Mouse (Mus musculus): ENCODE measurements around the gene Sptan1.
A peak's percentile ranks its signal among the peaks of the same experiment; 100 is the strongest.
"Not testable (repeated sequence)": the region's sequence is repeated elsewhere in the genome, so short reads cannot be mapped to it uniquely, and the experiment has no call there.

Gene Sptan1

DNA sequence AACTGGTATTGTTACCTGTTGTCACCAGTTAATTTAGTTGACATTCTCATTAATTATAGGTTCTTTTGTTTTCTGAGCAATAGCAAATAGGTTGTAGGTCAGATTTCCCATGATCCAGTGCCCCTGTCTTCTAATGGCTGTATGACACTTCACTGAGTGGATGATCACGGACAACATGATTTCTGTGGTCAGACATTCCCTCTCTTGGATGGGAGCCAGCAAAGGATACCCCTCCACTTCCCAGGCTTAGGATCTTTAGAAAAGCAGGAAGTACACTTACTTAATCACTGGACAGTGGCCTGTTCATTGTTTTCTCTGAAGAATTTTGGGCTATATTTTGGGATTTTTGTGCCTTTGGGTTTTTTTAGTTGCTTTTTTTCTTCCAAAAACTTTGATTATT, 43.7 kb downstream of the Sptan1 start:
- DNase-seq (ENCODE audit: low read depth) = no peak

DNA sequence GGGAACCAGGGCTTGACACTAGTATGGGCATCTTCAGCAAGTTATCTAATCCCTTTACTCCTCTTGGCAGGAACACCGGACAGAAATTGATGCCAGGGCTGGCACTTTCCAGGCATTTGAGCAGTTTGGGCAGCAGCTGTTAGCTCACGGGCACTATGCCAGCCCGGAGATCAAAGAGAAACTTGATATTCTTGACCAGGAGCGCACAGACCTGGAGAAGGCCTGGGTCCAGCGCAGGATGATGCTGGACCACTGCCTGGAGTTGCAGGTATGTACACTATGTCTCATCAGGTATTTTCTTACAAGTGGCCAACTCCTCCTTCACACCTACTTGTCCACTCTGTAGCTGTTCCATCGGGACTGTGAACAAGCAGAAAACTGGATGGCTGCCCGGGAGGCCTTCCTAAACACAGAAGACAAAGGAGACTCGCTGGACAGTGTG, 45.5 kb downstream of the Sptan1 start:
- no peak for DNase-seq (ENCODE audit: low read depth)

DNA sequence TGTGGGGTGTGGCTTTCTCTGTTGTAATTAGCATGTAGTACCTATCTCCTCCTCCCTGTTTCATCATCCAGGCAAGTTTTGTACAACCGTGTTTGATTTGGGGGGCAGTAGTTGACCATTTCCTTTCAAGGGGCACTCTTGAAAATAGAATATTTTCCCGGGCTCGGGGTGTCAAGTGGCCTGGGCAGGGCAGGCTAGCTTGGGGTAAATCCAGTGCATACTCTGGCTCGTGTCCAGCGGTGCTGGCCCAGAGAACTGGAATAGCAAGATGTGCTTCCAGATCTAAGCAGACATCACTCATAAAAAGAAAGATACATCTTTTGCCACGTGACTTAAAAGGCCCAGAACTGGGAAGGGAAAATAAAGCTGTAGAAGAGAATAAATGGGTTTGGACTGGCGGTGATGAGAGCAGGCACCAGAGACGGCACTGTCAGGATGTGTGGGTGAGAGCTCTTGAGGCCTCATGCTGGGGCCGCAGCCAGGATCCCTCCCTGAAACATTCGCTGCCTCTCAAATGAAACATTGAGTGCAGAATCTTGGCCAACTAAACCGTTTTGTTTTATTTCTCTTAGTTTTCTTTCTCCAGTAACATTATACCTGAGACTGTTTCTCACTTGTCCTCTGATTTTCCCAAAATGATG, 49.1 kb downstream of the Sptan1 start:
- peak; percentile 15 for DNase-seq (ENCODE audit: low read depth)

DNA sequence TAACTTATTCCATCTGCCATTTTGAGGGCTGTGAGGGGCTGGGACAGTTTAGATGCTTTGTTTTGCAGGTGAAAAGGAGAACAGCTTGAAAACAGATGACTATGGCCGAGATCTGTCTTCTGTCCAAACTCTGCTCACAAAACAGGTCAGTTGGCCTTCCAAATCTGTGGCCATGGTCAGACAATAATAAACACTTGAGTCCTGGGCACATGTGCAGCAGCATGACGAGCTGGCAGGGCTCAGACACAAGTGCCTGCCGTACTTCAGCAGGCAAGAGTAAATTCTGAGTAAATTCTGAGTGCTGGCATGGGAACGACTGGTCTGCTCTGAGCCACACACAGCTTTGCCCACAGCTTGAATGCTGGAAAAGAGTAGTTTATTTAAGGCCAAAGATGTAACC, 60.1 kb downstream of the Sptan1 start:
- no peak for DNase-seq (ENCODE audit: low read depth)

DNA sequence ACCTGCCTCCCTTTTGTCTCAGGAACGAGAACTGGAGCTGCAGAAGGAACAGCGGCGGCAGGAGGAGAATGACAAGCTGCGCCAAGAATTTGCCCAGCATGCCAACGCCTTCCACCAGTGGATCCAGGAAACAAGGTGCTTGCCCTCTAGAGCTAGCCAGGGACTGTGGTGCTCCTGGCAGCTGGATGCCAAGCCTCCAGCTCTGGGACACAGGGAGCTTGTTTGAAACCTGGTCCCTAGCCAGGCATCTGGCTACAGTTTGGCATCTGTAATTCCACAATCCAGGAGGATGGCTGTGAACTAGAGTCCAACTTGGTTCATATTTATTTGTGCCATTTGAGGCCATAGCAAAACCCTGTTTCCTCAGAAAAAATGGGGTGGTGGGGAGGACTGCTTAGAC, 61.6 kb downstream of the Sptan1 start:
- DNase-seq (ENCODE audit: low read depth) = peak; percentile 60

DNA sequence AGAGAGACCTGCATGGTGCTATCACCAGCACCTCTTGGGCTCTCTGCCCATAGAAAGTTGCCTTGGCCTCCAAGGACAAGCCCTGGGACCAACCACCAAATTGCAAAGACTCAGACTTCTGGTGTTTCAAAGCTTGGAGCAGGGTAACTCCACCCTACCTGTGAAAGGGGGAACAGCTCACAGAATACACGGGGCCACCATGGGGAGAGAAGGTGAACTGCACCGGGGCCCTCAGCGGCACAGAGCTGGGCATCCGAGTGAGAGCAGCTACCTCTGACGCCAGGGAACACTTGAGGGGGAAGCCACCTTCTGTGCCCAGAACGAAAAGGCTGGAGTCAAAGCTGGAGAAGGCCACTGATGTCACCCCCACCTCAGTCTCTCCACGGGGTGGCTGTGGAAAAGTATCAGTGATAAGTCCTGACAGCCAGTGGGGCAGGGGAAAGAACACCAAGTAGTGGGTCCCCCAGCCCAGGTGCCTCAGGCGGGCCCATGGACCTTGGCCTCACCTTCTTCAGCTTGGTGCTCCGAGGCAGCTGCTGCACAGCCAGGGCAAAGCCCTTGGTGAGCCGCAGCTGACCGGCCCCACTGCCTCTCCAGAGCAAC, 67.0 kb downstream of the Sptan1 start:
- DNase-seq (ENCODE audit: low read depth) = no peak

DNA sequence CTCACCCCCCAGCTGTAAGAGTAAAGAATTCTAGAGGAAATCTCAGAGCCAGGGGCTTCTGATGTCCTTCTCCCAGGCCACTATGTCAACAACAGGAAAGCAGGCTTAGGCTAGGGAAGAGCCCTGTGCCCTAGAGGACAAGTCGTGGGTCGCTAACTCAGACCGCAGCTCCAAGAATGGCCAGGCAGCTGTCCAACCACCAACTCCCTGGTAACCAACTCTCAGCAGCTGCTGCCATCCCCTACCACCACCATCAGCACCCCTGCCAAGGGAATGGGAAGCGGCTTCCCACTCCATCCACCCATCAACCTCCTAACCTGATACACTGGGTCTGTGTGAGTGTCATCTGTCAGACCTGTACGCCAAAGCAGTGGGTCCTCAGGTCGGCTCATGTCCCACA, 67.6 kb downstream of the Sptan1 start:
- no peak for DNase-seq (ENCODE audit: low read depth)

DNA sequence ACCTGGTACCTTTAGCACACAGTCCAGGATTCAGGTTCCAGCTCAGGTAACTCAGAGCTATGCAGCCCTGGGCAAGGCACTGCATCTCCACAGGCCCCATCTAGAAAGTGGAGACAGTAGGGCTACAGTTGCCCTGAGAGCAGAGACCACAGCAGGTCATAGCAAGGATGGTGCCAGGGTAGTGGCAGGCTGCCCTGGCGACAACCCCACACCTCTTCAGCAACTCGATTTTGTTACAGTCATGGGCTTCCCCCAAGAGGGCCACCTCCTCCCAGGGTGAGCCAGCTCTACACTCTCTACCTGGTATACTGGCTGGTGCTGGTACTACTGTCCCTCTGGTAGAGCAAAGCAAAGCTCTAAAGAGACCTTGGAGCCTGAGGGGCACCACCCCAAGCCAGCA, 72.4 kb downstream of the Sptan1 start:
- no peak for DNase-seq (ENCODE audit: low read depth)

DNA sequence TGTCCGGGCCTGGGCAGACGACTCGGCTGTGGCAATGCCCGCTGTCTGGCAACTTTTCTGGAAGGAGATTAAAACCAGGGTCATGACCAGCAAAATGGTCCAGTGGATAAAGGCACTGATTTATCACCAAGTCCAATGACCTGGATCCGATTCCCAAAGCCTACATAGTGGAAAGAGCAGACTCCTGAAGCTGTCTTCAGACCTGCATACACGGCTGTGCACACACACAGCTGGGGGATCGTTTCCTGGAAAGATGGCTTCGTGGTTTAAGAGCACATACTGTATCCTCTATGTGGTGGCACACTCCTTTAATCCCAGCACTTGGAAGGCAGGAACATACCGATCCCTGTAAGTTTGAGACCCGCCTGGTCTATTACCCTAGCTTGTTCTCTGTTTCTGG, 73.0 kb downstream of the Sptan1 start:
- DNase-seq (ENCODE audit: low read depth) = no peak

DNA sequence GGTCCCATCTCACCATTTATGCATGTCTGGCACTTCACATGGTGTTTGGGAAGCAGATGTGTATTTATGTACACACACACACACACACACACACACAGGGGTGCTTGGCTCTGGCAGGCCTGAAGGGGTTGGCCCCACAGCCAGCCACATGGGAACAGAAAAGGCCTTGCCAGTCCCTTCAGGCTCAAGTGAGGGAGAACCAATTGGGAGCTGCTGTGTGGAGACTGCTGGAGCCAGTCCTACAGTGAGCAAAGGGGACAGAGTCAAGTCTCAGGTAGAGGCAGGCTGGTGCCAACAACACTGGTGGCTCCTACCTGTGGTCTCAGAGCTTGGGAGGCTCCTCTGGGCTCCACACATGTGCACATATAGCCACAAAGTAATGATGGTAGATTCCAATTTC, 74.3 kb downstream of the Sptan1 start:
- DNase-seq (ENCODE audit: low read depth) = no peak

DNA sequence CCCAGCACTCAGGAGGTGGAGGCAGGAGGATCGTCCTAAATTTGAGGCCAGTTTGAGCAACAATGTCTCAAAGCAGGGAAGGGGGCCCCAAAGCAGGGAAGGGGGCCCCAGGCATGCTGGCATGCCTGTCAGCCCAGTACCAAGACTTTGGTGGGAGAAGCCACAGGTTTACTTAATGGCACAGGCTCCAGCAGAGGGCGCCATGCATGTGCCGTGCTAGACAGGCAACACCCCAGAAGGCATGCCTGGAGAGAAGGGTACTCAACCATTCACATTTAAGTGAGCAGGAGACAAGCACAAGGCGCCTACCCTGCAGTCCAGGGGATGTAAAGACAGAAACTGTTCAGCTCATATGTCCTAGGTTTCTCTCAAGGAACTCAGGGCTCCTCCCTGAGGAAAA, 77.1 kb downstream of the Sptan1 start:
- DNase-seq (ENCODE audit: low read depth) = no peak

DNA sequence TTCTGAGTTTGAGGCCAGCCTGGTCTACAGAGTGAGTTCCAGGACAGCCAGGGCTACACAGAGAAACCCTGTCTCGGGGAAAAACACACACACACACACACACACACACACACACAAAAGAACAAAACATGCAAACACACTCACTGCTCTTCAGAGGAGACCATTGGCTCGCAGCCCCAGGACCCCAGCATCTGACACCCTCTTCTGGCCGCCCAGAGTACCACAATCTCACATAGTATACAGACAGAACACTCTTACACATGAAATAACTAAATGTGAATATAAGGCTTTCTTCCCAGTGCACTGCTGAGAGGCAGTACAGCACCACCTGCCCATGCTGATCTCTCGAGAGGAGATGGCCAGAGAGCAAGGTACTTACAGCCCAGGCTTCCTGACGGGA, 79.2 kb downstream of the Sptan1 start:
- no peak for DNase-seq (ENCODE audit: low read depth)

DNA sequence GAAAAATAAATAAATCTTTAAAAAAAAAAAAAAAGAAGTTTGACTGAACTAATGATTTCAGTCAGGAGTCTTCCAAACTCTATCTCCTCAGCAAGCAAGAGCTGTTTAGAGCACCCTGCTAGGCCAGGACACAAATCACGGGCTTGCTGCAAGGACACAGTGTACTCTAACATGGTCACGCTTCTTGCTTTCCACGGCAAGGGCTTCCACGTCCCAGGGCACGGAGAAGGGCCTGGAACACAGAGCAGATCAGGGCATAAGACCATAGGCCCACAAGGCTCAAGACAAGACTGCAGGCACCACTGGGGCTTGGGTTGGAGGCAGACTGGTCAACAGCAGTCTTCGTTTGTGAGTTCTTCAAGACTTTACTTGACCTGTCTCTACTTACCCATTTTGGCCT, 81.8 kb downstream of the Sptan1 start:
- DNase-seq (ENCODE audit: low read depth) = no peak

DNA sequence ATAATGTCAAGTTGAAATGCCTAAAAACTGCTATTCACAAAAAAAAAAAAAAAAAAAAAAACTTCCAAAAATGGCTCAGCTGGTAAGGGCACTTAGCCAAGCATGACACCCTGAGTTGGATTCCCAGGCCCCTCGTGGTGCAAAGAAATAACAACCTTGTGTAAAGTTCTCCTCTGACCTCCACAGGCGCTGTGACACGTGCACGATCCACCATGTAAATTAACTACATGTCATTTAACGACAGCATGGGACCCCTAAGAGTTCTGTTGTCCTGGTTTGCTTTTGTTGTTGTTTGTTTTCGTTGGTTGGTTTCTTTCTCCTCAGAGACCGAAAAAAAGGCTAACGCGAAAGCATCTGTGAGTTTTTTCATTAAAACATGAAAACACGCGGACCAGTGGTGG, 82.7 kb downstream of the Sptan1 start:
- DNase-seq (ENCODE audit: low read depth) = no peak

DNA sequence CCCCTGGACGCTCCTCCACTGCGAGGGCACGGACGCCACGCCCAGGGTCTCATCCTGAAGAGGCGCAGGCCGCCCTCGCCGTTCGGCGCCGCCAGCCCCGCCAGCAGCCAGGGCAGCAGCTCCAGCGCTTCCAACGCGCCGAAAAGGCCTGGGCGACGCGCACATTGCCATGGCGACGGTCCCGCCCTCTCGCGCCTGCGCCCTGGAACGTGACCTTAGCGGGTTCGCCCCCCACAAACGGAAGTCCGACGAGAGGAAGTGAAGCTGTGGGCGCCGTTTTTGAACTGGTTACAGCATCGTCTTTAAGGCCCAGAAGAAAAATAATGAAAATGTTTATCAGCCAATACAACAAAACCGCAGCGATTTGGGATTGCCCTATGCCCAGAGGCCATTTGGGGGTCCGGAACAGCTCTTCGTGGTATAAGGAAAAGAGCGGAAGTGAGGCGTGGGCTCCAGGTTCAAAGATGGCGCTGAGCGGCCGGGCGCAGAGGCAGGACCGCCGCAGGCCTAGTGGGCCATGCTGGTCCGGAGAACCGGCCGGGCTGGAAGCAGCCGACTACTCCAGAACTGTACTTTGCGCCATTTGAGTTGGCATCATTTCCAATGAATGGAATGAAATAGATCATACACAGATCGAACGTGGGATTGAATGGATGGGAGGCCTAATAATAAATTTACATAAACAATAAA, 83.5 kb downstream of the Sptan1 start, which contains the start of gene Wdr34:
Gene Wdr34, minus strand, starts transcription at position 183 of the 690 bp plus-strand sequence.
- peak; percentile 79 for DNase-seq (ENCODE audit: low read depth)

DNA sequence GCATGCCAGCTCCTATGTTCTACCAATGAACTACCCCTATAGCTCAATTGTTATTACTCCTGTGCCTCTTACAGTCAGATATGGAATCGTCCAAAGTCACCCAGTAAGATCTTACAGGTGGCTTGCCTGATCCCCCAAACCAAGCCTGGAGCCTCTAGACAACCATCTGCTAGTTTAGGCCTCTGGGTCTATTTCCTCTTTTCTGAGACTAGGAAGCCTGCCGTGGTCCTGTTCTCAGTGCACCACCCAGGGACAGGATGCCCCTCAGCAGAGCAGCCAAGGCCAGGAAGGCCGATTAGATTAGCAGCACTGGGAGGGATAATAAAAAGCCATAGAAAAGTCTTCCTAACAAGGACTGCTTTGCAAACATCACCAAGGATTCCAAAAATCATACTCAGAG, 84.5 kb downstream of the Sptan1 start:
- DNase-seq (ENCODE audit: low read depth) = no peak

DNA sequence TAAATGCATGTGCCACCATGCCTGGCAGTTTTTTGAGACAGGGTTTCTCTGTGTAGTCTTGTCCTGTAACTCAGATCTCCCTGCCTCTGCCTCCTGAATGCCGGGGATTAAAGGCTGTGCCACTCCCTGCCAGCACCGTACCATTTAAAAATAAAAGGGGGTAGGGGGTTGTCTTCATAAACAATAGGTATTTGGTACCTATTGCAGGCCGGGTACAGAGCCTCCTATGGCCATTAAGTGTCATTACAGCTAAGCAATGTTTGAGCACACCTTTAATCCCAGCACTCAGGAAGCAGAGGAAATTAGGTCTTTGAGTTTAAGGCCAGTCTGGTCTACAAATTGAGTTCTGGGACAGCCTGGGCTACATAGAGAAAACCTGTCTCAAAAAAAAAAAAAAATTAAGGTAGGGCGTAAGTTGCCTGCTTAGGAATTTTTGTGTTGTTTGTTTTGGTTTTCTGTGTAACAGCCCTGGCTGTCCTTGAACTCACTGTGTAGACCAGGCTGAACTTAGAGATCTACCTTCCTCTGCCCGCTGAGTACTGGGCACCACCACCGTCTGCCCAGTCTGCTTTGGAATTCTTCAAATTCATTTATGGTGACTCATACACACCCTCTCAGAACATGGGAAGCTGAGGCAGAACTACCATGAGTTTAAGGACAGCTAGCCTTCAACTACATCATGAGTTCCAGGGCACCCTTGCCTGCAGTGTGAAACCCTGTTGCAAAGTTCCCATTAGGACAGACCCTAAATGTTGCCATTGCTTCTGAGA, 86.8 kb downstream of the Sptan1 start:
- no peak for DNase-seq (ENCODE audit: low read depth)

DNA sequence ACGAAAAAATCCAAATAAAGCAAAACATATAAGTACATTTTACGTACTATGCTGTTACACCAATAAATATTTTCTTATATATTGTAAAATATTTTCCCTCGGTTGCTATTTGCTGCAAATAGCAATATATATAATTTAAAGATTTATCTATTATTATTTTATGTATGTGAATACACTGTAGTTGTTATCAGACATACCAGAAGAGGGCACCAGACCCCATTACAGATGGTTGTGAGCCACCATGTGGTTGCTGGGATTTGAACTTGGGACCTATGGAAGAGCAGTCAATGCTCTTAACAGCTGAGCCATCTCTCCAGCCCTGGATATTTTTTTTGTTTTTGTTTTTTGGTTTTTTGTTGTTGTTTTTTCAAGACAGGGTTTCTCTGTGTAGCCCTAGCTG, 90.0 kb downstream of the Sptan1 start:
- DNase-seq (ENCODE audit: low read depth) = not testable (repeated sequence)

DNA sequence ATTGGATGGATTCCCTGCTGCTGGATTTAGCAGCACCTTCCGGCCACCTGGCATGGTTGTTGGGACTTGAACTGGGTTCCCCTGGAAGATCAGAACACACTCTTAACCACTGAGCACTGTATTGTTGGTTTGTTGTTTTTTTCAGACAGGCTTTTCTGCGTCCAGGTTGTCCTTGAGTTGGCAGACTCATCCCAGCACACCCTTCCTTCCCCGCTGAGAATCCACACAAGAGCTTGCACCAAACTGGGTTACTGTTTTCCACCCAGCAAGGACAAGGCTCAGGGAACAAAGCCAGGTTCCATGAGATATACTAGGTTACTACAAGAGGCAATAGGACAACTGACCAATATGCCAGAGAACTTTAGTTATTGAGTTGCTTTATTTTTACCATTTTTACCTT, 91.4 kb downstream of the Sptan1 start:
- no peak for DNase-seq (ENCODE audit: low read depth)

DNA sequence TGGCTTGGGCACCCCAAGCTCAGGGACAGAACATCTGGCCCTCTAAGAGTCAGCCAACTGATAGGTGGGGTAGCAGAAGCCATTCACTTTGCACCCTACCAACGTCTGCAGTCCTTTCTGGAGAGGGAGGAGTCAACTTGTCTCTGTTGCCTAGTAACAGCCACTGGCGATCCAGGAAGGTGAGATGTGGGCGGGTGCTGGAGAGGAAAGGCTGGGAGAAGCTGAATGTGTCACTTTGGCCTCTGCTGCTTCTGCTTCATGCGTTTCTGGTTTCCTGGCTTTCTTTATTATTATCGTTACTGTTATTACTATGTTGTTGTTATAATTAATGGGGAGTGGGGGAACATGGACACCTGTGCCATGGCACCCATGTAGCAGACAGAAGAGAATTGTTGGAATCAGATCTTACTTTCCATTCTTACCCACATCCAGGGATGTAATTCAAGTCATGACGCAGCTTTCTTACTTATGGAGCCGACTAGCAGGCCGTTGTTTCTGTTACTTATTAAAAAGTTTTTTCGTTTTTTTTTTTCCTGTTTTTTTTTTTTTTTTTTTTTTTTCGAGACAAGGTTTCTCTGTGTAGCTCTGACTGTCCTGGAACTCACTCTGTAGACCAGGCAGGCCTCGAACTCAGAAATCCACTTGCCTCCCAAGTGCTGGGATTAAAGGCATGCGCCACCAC, 92.0 kb downstream of the Sptan1 start, which contains the start of gene Set:
Gene Set, plus strand, starts transcription at position 156 of the 682 bp plus-strand sequence.
- no peak for DNase-seq (ENCODE audit: low read depth)

DNA sequence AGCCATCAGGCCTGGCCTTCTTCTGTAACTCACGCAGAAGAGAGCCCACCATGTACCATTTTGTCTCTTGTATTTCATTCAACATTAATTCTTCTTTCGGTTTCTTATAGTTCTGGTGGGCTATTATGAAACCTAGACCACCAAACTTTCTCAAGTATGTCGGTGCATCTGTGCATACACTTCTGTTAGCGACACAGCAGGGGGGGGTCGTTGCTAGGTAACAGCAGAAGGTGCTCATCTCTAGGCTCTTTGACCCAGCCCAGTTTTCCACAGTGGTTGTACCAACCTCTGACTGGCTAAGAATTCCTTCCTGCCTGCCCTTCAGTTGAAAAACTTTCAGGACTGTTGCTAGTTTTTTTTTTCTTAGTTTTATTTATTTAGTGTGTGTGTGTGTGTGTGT, 93.1 kb downstream of the Sptan1 start:
- DNase-seq (ENCODE audit: low read depth) = no peak

Measured in fibroblast of lung, adult 2 months (primary cell).